Mouse (Mus musculus): ENCODE measurements around the gene Vamp9. TPM values are rescaled to one million over a fixed set of nuclear protein-coding genes. Genes with fewer than 3 reads are reported as not detected.

The Vamp9 gene
- total and polyA plus RNA-seq, 3 experiments = not detected

GRCm38 (mm10) chr5:99861816-99862215 lies 44.2 kb upstream of the Vamp9 start:
- no peak overlapping the region for H3K4me3 ChIP-seq (ENCODE audit: control insufficient read depth in 1 of 2, insufficient read depth in 1 of 2, low read depth in 2 of 2, low read length in 2 of 2)
- no peaks in the 10 kb centered on the region for H3K27me3 ChIP-seq (ENCODE audit: control insufficient read depth in 1 of 2, insufficient read depth in 2 of 2, low read length in 2 of 2)
- no peaks in the 10 kb centered on the region for H3K79me2 ChIP-seq (ENCODE audit: control insufficient read depth, insufficient read depth, low read length, poor library complexity)
- no peak overlapping the region for H3K27ac ChIP-seq (ENCODE audit: control insufficient read depth, low read depth, low read length)
- no peak for DNase-seq (ENCODE audit: low read depth, low spot score)
- TF ChIP-seq JUND (IDR thresholded peaks at IDR 0.05; ENCODE audit: low read depth, low read length) (no peak), RAD21 (IDR thresholded peaks at IDR 0.05; ENCODE audit: low read depth, low read length) (no peak), GATA1 (IDR thresholded peaks at IDR 0.05; ENCODE audit: low read depth, low read length) (no peak), USF1 (IDR thresholded peaks at IDR 0.05; ENCODE audit: low read depth, low read length) (no peak), TBP (IDR thresholded peaks at IDR 0.05; ENCODE audit: low read depth, low read length) (no peak), SIN3A (IDR thresholded peaks at IDR 0.05; ENCODE audit: low read length) (no peak), USF2 (IDR thresholded peaks at IDR 0.05; ENCODE audit: borderline replicate concordance in 1 of 2, insufficient read depth in 1 of 2, low read depth in 1 of 2, low read length in 2 of 2) (no peak), ZKSCAN1 (IDR thresholded peaks at IDR 0.05; ENCODE audit: low read depth, low read length) (no peak), ELF1 (IDR thresholded peaks at IDR 0.05; ENCODE audit: low read depth, low read length) (no peak), NRF1 (IDR thresholded peaks at IDR 0.05; ENCODE audit: insufficient read depth, low read depth, low read length, poor library complexity, severe bottlenecking) (no peak), BHLHE40 (IDR thresholded peaks at IDR 0.05; ENCODE audit: borderline replicate concordance, low read depth, low read length) (no peak), CHD2 (IDR thresholded peaks at IDR 0.05; ENCODE audit: low read length) (no peak), ZC3H11A (IDR thresholded peaks at IDR 0.05; ENCODE audit: low read depth, low read length) (no peak)
- H3K4me1 ChIP-seq (ENCODE audit: control insufficient read depth in 1 of 2, insufficient read depth in 2 of 2, low read length in 2 of 2) = no peaks in the 10 kb centered on the region
- no peaks in the 10 kb centered on the region for H3K36me3 ChIP-seq (ENCODE audit: control insufficient read depth in 1 of 2, insufficient read depth in 2 of 2, low read length in 2 of 2)
- no peak overlapping the region for H3K9ac ChIP-seq (ENCODE audit: control insufficient read depth, low read depth, low read length, poor library complexity, severe bottlenecking)
- no peaks in the 10 kb centered on the region for H3K9me3 ChIP-seq (replicated peaks; ENCODE audit: insufficient read depth, low read length)

DNA sequence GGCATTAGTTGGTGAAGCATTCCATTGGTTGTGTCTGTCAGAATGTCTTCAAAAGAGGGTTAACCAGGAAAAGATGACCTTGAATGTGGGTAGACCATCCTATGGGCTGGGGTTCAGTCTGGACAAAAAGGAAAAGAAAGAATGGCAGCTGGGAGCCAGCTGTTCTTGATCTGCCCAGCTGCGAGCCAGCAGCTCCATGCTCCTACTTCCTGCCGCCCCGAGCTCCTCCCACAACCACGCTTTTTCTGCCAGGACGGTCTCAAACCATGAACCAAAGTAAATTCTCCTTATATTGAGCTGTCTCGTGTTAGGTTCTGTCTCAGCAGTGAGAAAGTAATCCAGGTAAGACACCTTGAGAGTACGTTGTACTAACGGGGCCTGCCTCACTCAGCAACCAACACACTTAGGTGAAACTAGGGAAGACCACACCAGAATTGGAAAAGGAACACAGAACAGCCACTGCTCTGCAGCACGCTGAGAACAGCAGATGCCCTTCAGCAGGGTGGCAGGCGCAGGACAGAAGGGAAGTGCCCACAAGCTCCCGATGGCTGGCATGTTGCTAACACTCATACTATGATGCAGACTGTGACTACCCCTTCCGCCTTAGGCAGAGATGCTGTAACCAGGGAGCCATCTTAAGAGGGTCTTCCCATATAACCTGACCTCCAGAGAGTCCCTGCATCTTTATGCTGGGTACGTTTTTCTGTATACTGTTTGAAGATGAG lies 42.2 kb upstream of the Vamp9 start:
- no peaks in the 10 kb centered on the region for H3K4me1 ChIP-seq (ENCODE audit: control insufficient read depth in 1 of 2, insufficient read depth in 2 of 2, low read length in 2 of 2)
- no peaks in the 10 kb centered on the region for H3K9me3 ChIP-seq (replicated peaks; ENCODE audit: insufficient read depth, low read length)
- H3K9ac ChIP-seq (ENCODE audit: control insufficient read depth, low read depth, low read length, poor library complexity, severe bottlenecking) = no peak overlapping the region
- no peak for DNase-seq (ENCODE audit: low read depth, low spot score)
- H3K4me3 ChIP-seq (ENCODE audit: control insufficient read depth in 1 of 2, insufficient read depth in 1 of 2, low read depth in 2 of 2, low read length in 2 of 2) = no peak overlapping the region
- TF ChIP-seq TBP (IDR thresholded peaks at IDR 0.05; ENCODE audit: low read depth, low read length) (no peak), ZKSCAN1 (IDR thresholded peaks at IDR 0.05; ENCODE audit: low read depth, low read length) (no peak), NELFE (IDR thresholded peaks at IDR 0.05; ENCODE audit: low read depth, low read length) (no peak), GABPA (IDR thresholded peaks at IDR 0.05; ENCODE audit: low read depth, low read length) (no peak), RAD21 (IDR thresholded peaks at IDR 0.05; ENCODE audit: low read depth, low read length) (no peak), BHLHE40 (IDR thresholded peaks at IDR 0.05; ENCODE audit: borderline replicate concordance, low read depth, low read length) (no peak), USF1 (IDR thresholded peaks at IDR 0.05; ENCODE audit: low read depth, low read length) (no peak)
- H3K27ac ChIP-seq (ENCODE audit: control insufficient read depth, low read depth, low read length) = no peak overlapping the region
- no peaks in the 10 kb centered on the region for H3K79me2 ChIP-seq (ENCODE audit: control insufficient read depth, insufficient read depth, low read length, poor library complexity)
- H3K27me3 ChIP-seq (ENCODE audit: control insufficient read depth in 1 of 2, insufficient read depth in 2 of 2, low read length in 2 of 2) = no peaks in the 10 kb centered on the region
- H3K36me3 ChIP-seq (ENCODE audit: control insufficient read depth in 1 of 2, insufficient read depth in 2 of 2, low read length in 2 of 2) = no peaks in the 10 kb centered on the region
